Mouse (Mus musculus) intestine, embryonic 14.5 days (tissue): ENCODE measurements around the gene Cmtm7. TPM values are rescaled to one million over a fixed set of nuclear protein-coding genes. Genes with fewer than 3 reads are reported as not detected.
A peak's percentile ranks its signal among the peaks of the same experiment; 100 is the strongest.

Experiments used
- ATAC-seq: fragments of 200-750 bp; cut with Nextera tagmentation; replicated peaks from 2 replicates; pipeline ENCODE4 v1.8.0; 2017; ENCODE audit warnings: low read depth, moderate number of reproducible peaks, moderate TSS enrichment, moderate library complexity; ENCODE audit not compliant: low FRiP score, low TSS enrichment
- DNase-seq: peaks from one replicate; pipeline ENCODE4 v3.0.0-alpha.2; 2018; ENCODE audit warnings: low spot score
- H3K27ac ChIP-seq: fragments of 300-500 bp; sonication (generic); 2 replicates; pipeline ENCODE4 v1.5.1; 2014; ENCODE audit warnings: low read depth, mild to moderate bottlenecking, control low read depth
- H3K27me3 ChIP-seq: fragments of 300-500 bp; sonication (generic); replicated peaks from 2 replicates; pipeline ENCODE4 v1.6.1; 2014; ENCODE audit warnings: low read length, control low read depth; ENCODE audit not compliant: control insufficient read depth, insufficient read depth
- H3K36me3 ChIP-seq: fragments of 300-500 bp; sonication (generic); 2 replicates; pipeline ENCODE4 v1.6.1; 2014; ENCODE audit warnings: low read length, control low read depth; ENCODE audit not compliant: control insufficient read depth, insufficient read depth
- H3K4me1 ChIP-seq: fragments of 300-500 bp; sonication (generic); replicated peaks from 2 replicates; pipeline ENCODE4 v1.6.1; 2014; ENCODE audit warnings: low read length, control low read depth, mixed read lengths; ENCODE audit not compliant: control insufficient read depth, insufficient read depth
- H3K4me2 ChIP-seq: fragments of 300-500 bp; sonication (generic); 2 replicates; pipeline ENCODE4 v1.6.1; 2014; ENCODE audit warnings: low read length
- H3K4me3 ChIP-seq: fragments of 300-500 bp; sonication (generic); 2 replicates; pipeline ENCODE4 v1.5.1; 2014; ENCODE audit warnings: low read depth, low read length, control low read depth, mixed read lengths
- H3K9ac ChIP-seq: fragments of 300-500 bp; sonication (generic); 2 replicates; pipeline ENCODE4 v1.6.1; 2014; ENCODE audit warnings: mild to moderate bottlenecking, low read length
- H3K9me3 ChIP-seq: fragments of 300-500 bp; sonication (generic); 2 replicates; pipeline ENCODE4 v1.6.1; 2016; ENCODE audit warnings: low read length, control low read depth; ENCODE audit not compliant: control insufficient read depth
- WGBS: fragments of 180-500 bp; shearing (Covaris S2); extraction: QIAGEN DNeasy Blood & Tissue Kit; methylation state at CpG from one replicate; pipeline ENCODE4 v1.1.7; 2014; 5-methylcytosine and 5-hydroxymethylcytosine counted together
- polyA plus RNA-seq: library from polyadenylated mRNA; unstranded; fragments of >200 nt; fragmentation: Nextera tagmentation; extraction: Ambion mirVana; gene quantifications from 2 replicates; pipeline ENCODE4 v1.2.1, GENCODE M21; 2014

The Cmtm7 gene
- polyA plus RNA-seq, 1 experiment from 2014 or later: 96.5 TPM

GRCm38 (mm10) chr9:114751582-114751981 lies 30.1 kb downstream of the Cmtm7 start:
- Histone ChIP-seq H3K27me3 (no peaks in the 10 kb centered on the region), H3K4me1 (no peaks in the 10 kb centered on the region), H3K4me3 (no peak overlapping the region), H3K27ac (no peak overlapping the region), H3K9ac (no peak overlapping the region), H3K9me3 (no peaks in the 10 kb centered on the region), H3K36me3 (peaks cover 38% of the 10 kb centered on the region), H3K4me2 (no peak overlapping the region)
- WGBS: 84% methylated on average over 3 of the region's 3 CpGs
- no peak for DNase-seq
- ATAC-seq: no peak

DNA sequence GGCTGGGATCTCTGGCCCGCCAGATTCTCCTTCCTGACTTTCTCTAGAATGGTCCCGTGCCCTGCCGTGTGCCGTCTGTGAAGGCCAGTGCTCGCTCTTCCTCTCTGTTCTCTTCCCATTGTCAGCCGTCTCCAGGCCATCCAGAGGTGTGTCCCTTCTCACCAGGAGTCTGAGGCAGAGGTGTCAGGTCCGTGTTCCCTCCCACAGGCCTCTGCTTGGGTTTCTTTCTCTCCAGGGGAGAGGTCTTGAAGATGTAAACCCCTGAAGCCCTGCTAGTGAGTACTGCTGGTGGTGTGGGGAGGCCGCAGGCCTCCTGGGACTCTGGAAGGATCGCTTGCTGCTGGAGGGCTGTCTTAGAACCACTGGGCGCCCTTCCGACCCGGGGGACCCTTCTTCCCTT lies 34.2 kb downstream of the Cmtm7 start:
- Histone ChIP-seq H3K9me3 (no peaks in the 10 kb centered on the region), H3K27ac (no peak overlapping the region), H3K36me3 (peaks cover 42% of the 10 kb centered on the region), H3K4me3 (no peak overlapping the region), H3K4me2 (no peak overlapping the region), H3K9ac (no peak overlapping the region), H3K4me1 (no peaks in the 10 kb centered on the region), H3K27me3 (no peaks in the 10 kb centered on the region)
- ATAC-seq: no peak
- 79% methylated on average over 12 of the region's 12 CpGs for WGBS
- no peak for DNase-seq

GRCm38 (mm10) chr9:114747012-114747411 lies 34.6 kb downstream of the Cmtm7 start:
- H3K27me3 ChIP-seq: no peaks in the 10 kb centered on the region
- DNase-seq (no peak), ATAC-seq (no peak)
- no peaks in the 10 kb centered on the region for H3K4me1 ChIP-seq
- H3K27ac ChIP-seq: no peak overlapping the region
- 79% methylated on average over 10 of the region's 10 CpGs for WGBS
- H3K4me3 ChIP-seq: no peak overlapping the region
- H3K9me3 ChIP-seq: no peaks in the 10 kb centered on the region
- no peak overlapping the region for H3K9ac ChIP-seq
- peaks cover 42% of the 10 kb centered on the region for H3K36me3 ChIP-seq
- no peak overlapping the region for H3K4me2 ChIP-seq

- no peaks in the 10 kb centered on the region for H3K4me1 ChIP-seq
- no peak for DNase-seq
- no peak overlapping the region for H3K9ac ChIP-seq
- no peak overlapping the region for H3K4me2 ChIP-seq
- 72% methylated on average over 4 of the region's 4 CpGs for WGBS
- ATAC-seq: no peak
- peaks cover 46% of the 10 kb centered on the region for H3K36me3 ChIP-seq
- no peak overlapping the region for H3K4me3 ChIP-seq
- no peaks in the 10 kb centered on the region for H3K9me3 ChIP-seq
- H3K27me3 ChIP-seq: no peaks in the 10 kb centered on the region
- H3K27ac ChIP-seq: no peak overlapping the region
Measured at GRCm38 (mm10) chr9:114745654-114746053, 36.0 kb downstream of the Cmtm7 start.

GRCm38 (mm10) chr9:114745163-114745562 lies 36.5 kb downstream of the Cmtm7 start:
- no peaks in the 10 kb centered on the region for H3K4me1 ChIP-seq
- H3K36me3 ChIP-seq: peaks cover 42% of the 10 kb centered on the region
- H3K27me3 ChIP-seq: no peaks in the 10 kb centered on the region
- no peak overlapping the region for H3K4me3 ChIP-seq
- H3K27ac ChIP-seq: no peak overlapping the region
- no peak for ATAC-seq
- H3K9ac ChIP-seq: no peak overlapping the region
- H3K9me3 ChIP-seq: no peaks in the 10 kb centered on the region
- 65% methylated on average over 4 of the region's 4 CpGs for WGBS
- no peak overlapping the region for H3K4me2 ChIP-seq
- no peak for DNase-seq

DNA sequence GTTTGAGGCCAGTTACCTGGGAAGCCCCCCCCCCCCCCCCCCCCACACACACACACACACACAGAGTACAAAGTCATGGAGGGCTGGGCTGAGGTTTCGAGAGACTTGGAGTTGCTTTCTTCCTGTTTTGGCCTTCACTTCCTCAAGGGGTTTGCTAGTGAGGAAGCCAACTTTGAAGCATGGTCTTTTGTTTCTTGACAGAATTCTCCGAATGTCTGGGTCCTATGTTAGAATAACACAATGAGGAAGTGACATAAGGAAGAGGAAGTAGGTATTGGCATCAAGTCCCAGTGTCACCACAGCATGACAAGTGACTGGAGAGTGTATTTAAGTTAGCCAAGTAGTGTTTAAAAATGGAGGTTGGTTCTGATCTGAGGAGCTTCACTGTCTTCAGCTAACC lies 38.9 kb downstream of the Cmtm7 start:
- no peaks in the 10 kb centered on the region for H3K27me3 ChIP-seq
- 0 out of 2 replicates have a peak, but pooled peaks have one; percentile 22 for ATAC-seq

DNA sequence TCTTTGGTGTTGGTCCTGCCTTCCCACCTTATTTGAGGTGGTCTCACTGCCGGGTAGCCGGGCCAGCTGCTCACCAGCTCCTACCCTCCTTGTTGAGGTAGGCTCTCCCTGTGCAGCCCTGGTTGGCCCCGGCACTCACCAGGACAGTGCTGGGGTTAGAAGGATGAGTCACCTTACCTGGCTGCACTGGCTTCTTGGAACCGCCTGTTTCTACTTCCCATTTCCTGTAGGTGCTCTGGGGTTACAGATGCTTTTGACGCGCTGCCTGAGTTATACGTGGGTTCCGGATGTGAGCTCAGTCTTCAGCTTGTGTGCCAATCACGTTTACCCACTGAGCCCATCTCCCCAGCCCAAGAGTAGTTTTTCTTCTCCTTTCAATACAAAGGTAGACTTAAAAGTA lies 41.3 kb downstream of the Cmtm7 start:
- Histone ChIP-seq H3K27me3 (no peaks in the 10 kb centered on the region), H3K9ac (no peak overlapping the region), H3K9me3 (no peaks in the 10 kb centered on the region), H3K4me3 (no peak overlapping the region), H3K4me1 (peaks cover 9% of the 10 kb centered on the region; the same call in 1 of the 2 replicates), H3K4me2 (no peak overlapping the region), H3K36me3 (0 out of 2 replicates have a peak, but pooled peaks cover 10% of the 10 kb centered on the region), H3K27ac (no peak overlapping the region)
- no peak for ATAC-seq
- WGBS: 75% methylated on average over 9 of the region's 9 CpGs
- DNase-seq: no peak

More for the DNA sequence above, 38.9 kb downstream of the Cmtm7 start:
- DNase-seq: no peak
- H3K4me1 ChIP-seq: no peaks in the 10 kb centered on the region
- peaks cover 25% of the 10 kb centered on the region for H3K36me3 ChIP-seq
- no peak overlapping the region for H3K4me3 ChIP-seq
- H3K4me2 ChIP-seq: no peak overlapping the region
- no peak overlapping the region for H3K27ac ChIP-seq
- H3K9ac ChIP-seq: no peak overlapping the region
- WGBS: 78% methylated on average over 2 of the region's 2 CpGs
- H3K9me3 ChIP-seq: no peaks in the 10 kb centered on the region

- no peak for DNase-seq
- H3K4me2 ChIP-seq: no peak overlapping the region
- H3K9ac ChIP-seq: no peak overlapping the region
- no peak overlapping the region for H3K4me3 ChIP-seq
- H3K4me1 ChIP-seq: peaks cover 18% of the 10 kb centered on the region
- 0 out of 2 replicates have a peak, but pooled peaks cover 10% of the 10 kb centered on the region for H3K36me3 ChIP-seq
- 65% methylated on average over 11 of the region's 11 CpGs for WGBS
- H3K9me3 ChIP-seq: no peaks in the 10 kb centered on the region
- no peak overlapping the region for H3K27ac ChIP-seq
- ATAC-seq: no peak
- no peaks in the 10 kb centered on the region for H3K27me3 ChIP-seq
Measured at GRCm38 (mm10) chr9:114736442-114736841, 45.2 kb downstream of the Cmtm7 start.

GRCm38 (mm10) chr9:114733238-114733637 lies 48.4 kb downstream of the Cmtm7 start:
- 0 out of 2 replicates have a peak, but pooled peaks cover 3% of the 10 kb centered on the region for H3K36me3 ChIP-seq
- no peak overlapping the region for H3K9ac ChIP-seq
- no peaks in the 10 kb centered on the region for H3K27me3 ChIP-seq
- ATAC-seq (no peak), DNase-seq (no peak)
- WGBS: 47% methylated on average over 2 of the region's 2 CpGs
- H3K4me1 ChIP-seq: peaks cover 18% of the 10 kb centered on the region
- no peak overlapping the region for H3K4me3 ChIP-seq
- H3K4me2 ChIP-seq: no peak overlapping the region
- 0 out of 2 replicates have a peak overlapping the region, but pooled peaks have one; percentile 27 for H3K27ac ChIP-seq
- no peaks in the 10 kb centered on the region for H3K9me3 ChIP-seq
